Mouse (Mus musculus): ENCODE measurements at regions not wholly inside any gene's neighbourhood (a gene's known extent, or its start where the extent isn't known, plus 50 kb on each side); places are given as distances from the start of the nearest gene placed in this dataset.

GRCm38 (mm10) chr16:87040366-87040765 lies 313.6 kb upstream of the N6amt1 start:
- DNase-seq (ENCODE audit: extremely low read depth, low read depth, low spot score): no peak
- no peak for TF ChIP-seq CTCF (IDR thresholded peaks at IDR 0.05; ENCODE audit: low read depth, low read length)
- no peak for TF ChIP-seq POLR2A (IDR thresholded peaks at IDR 0.05; ENCODE audit: extremely low read depth, insufficient read depth, low read length)
- H3K79me2 ChIP-seq (ENCODE audit: control insufficient read depth, insufficient read depth, low read length): no peaks in the 10 kb centered on the region

GRCm38 (mm10) chr16:87039861-87040260 lies 314.1 kb upstream of the N6amt1 start:
- Histone ChIP-seq H3K4me3 (ENCODE audit: insufficient read depth, low read depth, low read length) (no peak overlapping the region), H3K27me3 (ENCODE audit: control insufficient read depth, insufficient read depth, low read length) (no peaks in the 10 kb centered on the region), H3K36me3 (ENCODE audit: control insufficient read depth, insufficient read depth, low read length) (no peaks in the 10 kb centered on the region), H3K4me1 (ENCODE audit: control insufficient read depth, insufficient read depth, low read length) (no peaks in the 10 kb centered on the region), H3K79me2 (ENCODE audit: control insufficient read depth, insufficient read depth, low read length) (no peaks in the 10 kb centered on the region), H3K9ac (ENCODE audit: low read depth, low read length) (no peak overlapping the region), H3K27ac (replicated peaks; ENCODE audit: insufficient read depth, low read depth, low read length) (no peak overlapping the region)
- no peak for DNase-seq (ENCODE audit: extremely low read depth, low read depth, low spot score)
- WGBS: 70% methylated on average over 1 of the region's 1 CpGs
- TF ChIP-seq POLR2A (IDR thresholded peaks at IDR 0.05; ENCODE audit: extremely low read depth, insufficient read depth, low read length) (no peak), CTCF (IDR thresholded peaks at IDR 0.05; ENCODE audit: low read depth, low read length) (no peak)

More at GRCm38 (mm10) chr16:87040366-87040765, 313.6 kb upstream of the N6amt1 start:
- WGBS: 69% methylated on average over 4 of the region's 4 CpGs
- Histone ChIP-seq H3K4me1 (ENCODE audit: control insufficient read depth, insufficient read depth, low read length) (no peaks in the 10 kb centered on the region), H3K27ac (replicated peaks; ENCODE audit: insufficient read depth, low read depth, low read length) (no peak overlapping the region), H3K36me3 (ENCODE audit: control insufficient read depth, insufficient read depth, low read length) (no peaks in the 10 kb centered on the region), H3K27me3 (ENCODE audit: control insufficient read depth, insufficient read depth, low read length) (no peaks in the 10 kb centered on the region), H3K4me3 (ENCODE audit: insufficient read depth, low read depth, low read length) (no peak overlapping the region), H3K9ac (ENCODE audit: low read depth, low read length) (no peak overlapping the region)

GRCm38 (mm10) chr16:87037061-87037460 lies 316.9 kb upstream of the N6amt1 start:
- TF ChIP-seq POLR2A (IDR thresholded peaks at IDR 0.05; ENCODE audit: extremely low read depth, insufficient read depth, low read length): no peak
- TF ChIP-seq CTCF (IDR thresholded peaks at IDR 0.05; ENCODE audit: low read depth, low read length): no peak
- no peaks in the 10 kb centered on the region for H3K27me3 ChIP-seq (ENCODE audit: control insufficient read depth, insufficient read depth, low read length)
- H3K4me1 ChIP-seq (ENCODE audit: control insufficient read depth, insufficient read depth, low read length): no peaks in the 10 kb centered on the region
- WGBS: 80% methylated on average over 6 of the region's 6 CpGs
- H3K36me3 ChIP-seq (ENCODE audit: control insufficient read depth, insufficient read depth, low read length): no peaks in the 10 kb centered on the region
- H3K4me3 ChIP-seq (ENCODE audit: insufficient read depth, low read depth, low read length): no peak overlapping the region
- no peak overlapping the region for H3K9ac ChIP-seq (ENCODE audit: low read depth, low read length)
- no peak overlapping the region for H3K27ac ChIP-seq (replicated peaks; ENCODE audit: insufficient read depth, low read depth, low read length)
- no peak for DNase-seq (ENCODE audit: extremely low read depth, low read depth, low spot score)
- no peaks in the 10 kb centered on the region for H3K79me2 ChIP-seq (ENCODE audit: control insufficient read depth, insufficient read depth, low read length)

GRCm38 (mm10) chr16:87031836-87032235 lies 322.1 kb upstream of the N6amt1 start:
- TF ChIP-seq POLR2A (IDR thresholded peaks at IDR 0.05; ENCODE audit: extremely low read depth, insufficient read depth, low read length): no peak
- TF ChIP-seq CTCF (IDR thresholded peaks at IDR 0.05; ENCODE audit: low read depth, low read length): no peak
- Histone ChIP-seq H3K9ac (ENCODE audit: low read depth, low read length) (no peak overlapping the region), H3K27ac (replicated peaks; ENCODE audit: insufficient read depth, low read depth, low read length) (no peak overlapping the region), H3K79me2 (ENCODE audit: control insufficient read depth, insufficient read depth, low read length) (no peaks in the 10 kb centered on the region), H3K4me3 (ENCODE audit: insufficient read depth, low read depth, low read length) (no peak overlapping the region), H3K4me1 (ENCODE audit: control insufficient read depth, insufficient read depth, low read length) (no peaks in the 10 kb centered on the region), H3K36me3 (ENCODE audit: control insufficient read depth, insufficient read depth, low read length) (no peaks in the 10 kb centered on the region), H3K27me3 (ENCODE audit: control insufficient read depth, insufficient read depth, low read length) (no peaks in the 10 kb centered on the region)
- 64% methylated on average over 3 of the region's 3 CpGs for WGBS
- no peak for DNase-seq (ENCODE audit: extremely low read depth, low read depth, low spot score)

- 79% methylated on average over 5 of the region's 5 CpGs for WGBS
- Histone ChIP-seq H3K4me1 (ENCODE audit: control insufficient read depth, insufficient read depth, low read length) (no peaks in the 10 kb centered on the region), H3K27ac (replicated peaks; ENCODE audit: insufficient read depth, low read depth, low read length) (no peak overlapping the region), H3K27me3 (ENCODE audit: control insufficient read depth, insufficient read depth, low read length) (no peaks in the 10 kb centered on the region), H3K9ac (ENCODE audit: low read depth, low read length) (no peak overlapping the region), H3K4me3 (ENCODE audit: insufficient read depth, low read depth, low read length) (no peak overlapping the region), H3K79me2 (ENCODE audit: control insufficient read depth, insufficient read depth, low read length) (no peaks in the 10 kb centered on the region), H3K36me3 (ENCODE audit: control insufficient read depth, insufficient read depth, low read length) (no peaks in the 10 kb centered on the region)
- TF ChIP-seq CTCF (IDR thresholded peaks at IDR 0.05; ENCODE audit: low read depth, low read length) (no peak), POLR2A (IDR thresholded peaks at IDR 0.05; ENCODE audit: extremely low read depth, insufficient read depth, low read length) (no peak)
- no peak for DNase-seq (ENCODE audit: extremely low read depth, low read depth, low spot score)
Measured at GRCm38 (mm10) chr16:87028516-87029145, 325.4 kb upstream of the N6amt1 start.

GRCm38 (mm10) chr16:87027621-87028020 lies 326.4 kb upstream of the N6amt1 start:
- no peak for DNase-seq (ENCODE audit: extremely low read depth, low read depth, low spot score)
- Histone ChIP-seq H3K27me3 (ENCODE audit: control insufficient read depth, insufficient read depth, low read length) (no peaks in the 10 kb centered on the region), H3K9ac (ENCODE audit: low read depth, low read length) (no peak overlapping the region), H3K27ac (replicated peaks; ENCODE audit: insufficient read depth, low read depth, low read length) (no peak overlapping the region), H3K79me2 (ENCODE audit: control insufficient read depth, insufficient read depth, low read length) (no peaks in the 10 kb centered on the region), H3K4me1 (ENCODE audit: control insufficient read depth, insufficient read depth, low read length) (no peaks in the 10 kb centered on the region), H3K4me3 (ENCODE audit: insufficient read depth, low read depth, low read length) (no peak overlapping the region), H3K36me3 (ENCODE audit: control insufficient read depth, insufficient read depth, low read length) (no peaks in the 10 kb centered on the region)
- WGBS: 78% methylated on average over 1 of the region's 1 CpGs
- no peak for TF ChIP-seq POLR2A (IDR thresholded peaks at IDR 0.05; ENCODE audit: extremely low read depth, insufficient read depth, low read length)

Data from liver, adult 2 months (tissue).